In the genomic region with DNA sequence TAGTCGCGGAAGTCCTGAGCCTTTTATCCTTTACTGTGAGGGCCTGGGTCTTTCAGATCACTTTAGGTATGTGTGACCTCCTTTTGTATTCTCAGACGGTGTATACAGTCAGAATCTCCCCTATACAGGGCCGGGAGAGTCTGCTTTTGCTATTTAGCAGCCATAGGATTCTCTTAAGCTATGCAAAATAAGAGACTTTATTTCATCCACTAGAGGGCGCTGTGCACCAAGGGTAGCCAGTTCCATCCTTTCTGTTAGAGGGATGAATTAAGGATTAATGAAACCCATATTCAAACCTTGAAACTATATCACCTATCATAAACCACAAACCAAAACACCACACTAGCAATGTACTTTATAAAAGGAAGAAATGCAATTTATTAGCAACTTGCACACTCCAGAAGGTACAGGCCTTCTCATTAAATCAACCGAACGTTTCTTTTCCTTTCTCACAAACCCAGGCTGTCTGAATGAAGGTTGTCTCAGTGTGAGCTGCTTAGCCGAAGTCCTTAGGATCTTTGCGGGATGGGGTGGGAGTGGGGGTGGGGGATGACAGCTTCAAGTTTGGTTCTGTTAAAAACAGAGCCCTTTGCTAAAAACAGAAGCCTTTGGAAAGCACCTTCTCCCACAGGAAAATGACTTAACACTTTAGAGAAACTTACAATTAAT, we compare ENCODE assay signal across 10 mouse cellular contexts.
DNase-seq lines count a peak whose midpoint lies in the region; ATAC-seq and TF ChIP-seq lines count a peak whose summit lies in the region.
"Had no signal": no experiment of that assay in that cellular context is flagged by ENCODE, and none has a peak within 500 bp of the region (broad histone marks: within the 10 kb centered on the region; RNA-seq: fewer than 3 reads in every experiment).

No protein-coding gene starts in this region.

- H3K9me3 ChIP-seq in liver, embryonic 11.5 days (ENCODE audit: control insufficient read depth, low read length): no peaks in the 10 kb centered on the region
- H3K9me3 ChIP-seq in forebrain, embryonic 12.5 days: no peaks in the 10 kb centered on the region
- no peaks in the 10 kb centered on the region for H3K9me3 ChIP-seq in intestine, embryonic 15.5 days
- no peaks in the 10 kb centered on the region for H3K9me3 ChIP-seq in midbrain, postnatal 0 days (ENCODE audit: low read length)
- H3K9me3 ChIP-seq: embryonic facial prominence, embryonic 15.5 days; megakaryocyte, embryonic 14.5 days had no signal

- peak; percentile 57 for TF ChIP-seq CTCF in liver, adult 2 months (IDR thresholded peaks at IDR 0.05; ENCODE audit: low read depth, low read length)
- TF ChIP-seq CTCF in midbrain, postnatal 0 days (IDR thresholded peaks at IDR 0.05): peak; percentile 97

- H3K9ac ChIP-seq in liver, adult 2 months (ENCODE audit: low read depth, low read length): no peak overlapping the region
- no peak overlapping the region for H3K9ac ChIP-seq in liver, embryonic 11.5 days (ENCODE audit: low read depth, low read length)
- H3K9ac ChIP-seq in forebrain, embryonic 12.5 days: no peak overlapping the region
- H3K9ac ChIP-seq in intestine, embryonic 15.5 days: no peak overlapping the region
- no peak overlapping the region for H3K9ac ChIP-seq in midbrain, postnatal 0 days (replicated peaks; ENCODE audit: low read length, poor library complexity, severe bottlenecking)
- H3K9ac ChIP-seq: embryonic facial prominence, embryonic 15.5 days had no signal

- H3K4me1 ChIP-seq in liver, adult 2 months (ENCODE audit: control insufficient read depth, insufficient read depth, low read length): no peaks in the 10 kb centered on the region
- no peaks in the 10 kb centered on the region for H3K4me1 ChIP-seq in liver, embryonic 11.5 days (replicated peaks; ENCODE audit: control insufficient read depth, insufficient read depth, low read length)
- H3K4me1 ChIP-seq in forebrain, embryonic 12.5 days: no peaks in the 10 kb centered on the region
- no peaks in the 10 kb centered on the region for H3K4me1 ChIP-seq in intestine, embryonic 15.5 days (replicated peaks)
- H3K4me1 ChIP-seq in midbrain, postnatal 0 days (ENCODE audit: insufficient read depth, low read length): no peaks in the 10 kb centered on the region
- H3K4me1 ChIP-seq: embryonic facial prominence, embryonic 15.5 days; megakaryocyte, embryonic 14.5 days had no signal

- no peaks in the 10 kb centered on the region for H3K27me3 ChIP-seq in liver, adult 2 months (ENCODE audit: control insufficient read depth, insufficient read depth, low read length)
- H3K27me3 ChIP-seq in liver, embryonic 11.5 days (replicated peaks; ENCODE audit: control insufficient read depth, insufficient read depth, low read length): no peaks in the 10 kb centered on the region
- no peaks in the 10 kb centered on the region for H3K27me3 ChIP-seq in forebrain, embryonic 12.5 days
- no peaks in the 10 kb centered on the region for H3K27me3 ChIP-seq in intestine, embryonic 15.5 days (replicated peaks)
- no peaks in the 10 kb centered on the region for H3K27me3 ChIP-seq in midbrain, postnatal 0 days (ENCODE audit: insufficient read depth, low read length)
- H3K27me3 ChIP-seq: embryonic facial prominence, embryonic 15.5 days; megakaryocyte, embryonic 14.5 days had no signal

- H3K79me2 ChIP-seq in liver, adult 2 months (ENCODE audit: control insufficient read depth, insufficient read depth, low read length): no peaks in the 10 kb centered on the region

- intact Hi-C loops in left cerebral cortex, postnatal 25 days (cut with DNase I): loop anchor here (2.0 to 10.0 kb wide), 3 partner anchors 437 to 1714 kb away; no protein-coding TSS in a partner anchor

- ATAC-seq in liver, embryonic 11.5 days (replicated peaks; ENCODE audit: low FRiP score): no peak
- ATAC-seq in forebrain, embryonic 12.5 days (ENCODE audit: low FRiP score): peak; percentile 55; the same call in 1 of the 2 replicates
- ATAC-seq in intestine, embryonic 15.5 days: peak; percentile 43; the same call in 1 of the 2 replicates
- peak; percentile 56; the same call in 1 of the 2 replicates for ATAC-seq in midbrain, postnatal 0 days (ENCODE audit: low FRiP score)

- H3K27ac ChIP-seq in liver, adult 2 months (replicated peaks; ENCODE audit: insufficient read depth, low read depth, low read length): no peak overlapping the region
- no peak overlapping the region for H3K27ac ChIP-seq in liver, embryonic 11.5 days (ENCODE audit: low read depth, low read length)
- no peak overlapping the region for H3K27ac ChIP-seq in forebrain, embryonic 12.5 days
- H3K27ac ChIP-seq in intestine, embryonic 15.5 days: no peak overlapping the region
- H3K27ac ChIP-seq in midbrain, postnatal 0 days (ENCODE audit: low read depth, low read length): no peak overlapping the region
- H3K27ac ChIP-seq: embryonic facial prominence, embryonic 15.5 days had no signal

- H3K4me2 ChIP-seq in liver, embryonic 11.5 days: no peak overlapping the region
- H3K4me2 ChIP-seq in forebrain, embryonic 12.5 days: no peak overlapping the region
- no peak overlapping the region for H3K4me2 ChIP-seq in intestine, embryonic 15.5 days (replicated peaks)
- no peak overlapping the region for H3K4me2 ChIP-seq in midbrain, postnatal 0 days (ENCODE audit: low read depth, low read length, poor library complexity, severe bottlenecking)
- H3K4me2 ChIP-seq: embryonic facial prominence, embryonic 15.5 days had no signal

- WGBS in liver, adult 2 months: 41% methylated on average over 9 of the region's 9 CpGs
- WGBS in liver, embryonic 11.5 days: 36% methylated on average over 9 of the region's 9 CpGs
- WGBS in forebrain, embryonic 12.5 days: 18% methylated on average over 9 of the region's 9 CpGs
- 34% methylated on average over 9 of the region's 9 CpGs for WGBS in intestine, embryonic 15.5 days
- WGBS in midbrain, postnatal 0 days: 16% methylated on average over 9 of the region's 9 CpGs

- no peak overlapping the region for H3K4me3 ChIP-seq in liver, adult 2 months (ENCODE audit: insufficient read depth, low read depth, low read length)
- H3K4me3 ChIP-seq in liver, embryonic 11.5 days (ENCODE audit: low read depth, low read length): no peak overlapping the region
- no peak overlapping the region for H3K4me3 ChIP-seq in forebrain, embryonic 12.5 days (replicated peaks)
- H3K4me3 ChIP-seq in intestine, embryonic 15.5 days (replicated peaks): no peak overlapping the region
- H3K4me3 ChIP-seq in midbrain, postnatal 0 days (ENCODE audit: low read depth, low read length): no peak overlapping the region
- H3K4me3 ChIP-seq: embryonic facial prominence, embryonic 15.5 days; megakaryocyte, embryonic 14.5 days had no signal

- no peak for TF ChIP-seq POLR2A in liver, adult 2 months (IDR thresholded peaks at IDR 0.05; ENCODE audit: extremely low read depth, insufficient read depth, low read length)

- DNase-seq in liver, adult 2 months (ENCODE audit: extremely low read depth, low read depth, low spot score): peak; percentile 49
- no peak for DNase-seq in liver, embryonic 11.5 days (ENCODE audit: low spot score)
- peak; percentile 38 for DNase-seq in c-Kit-positive CD71-negative TER-119-negative erythroid progenitor cells, embryonic 14.5 days (ENCODE audit: low read depth)
- peak; percentile 72 for DNase-seq in left cerebral cortex, postnatal 25 days (ENCODE audit: low spot score in 2 of 2)
- peak; percentile 92 for DNase-seq in midbrain, postnatal 0 days (ENCODE audit: low spot score)
- DNase-seq in T-cell, adult 2 months (ENCODE audit: low spot score): no peak

- no peaks in the 10 kb centered on the region for H3K36me3 ChIP-seq in liver, adult 2 months (ENCODE audit: control insufficient read depth, insufficient read depth, low read length)
- H3K36me3 ChIP-seq in liver, embryonic 11.5 days (ENCODE audit: control insufficient read depth, insufficient read depth, low read length): no peaks in the 10 kb centered on the region
- H3K36me3 ChIP-seq in forebrain, embryonic 12.5 days (replicated peaks): no peaks in the 10 kb centered on the region
- no peaks in the 10 kb centered on the region for H3K36me3 ChIP-seq in intestine, embryonic 15.5 days
- no peaks in the 10 kb centered on the region for H3K36me3 ChIP-seq in midbrain, postnatal 0 days (ENCODE audit: insufficient read depth, low read length)
- H3K36me3 ChIP-seq: embryonic facial prominence, embryonic 15.5 days had no signal

Comparison
In these comparisons a context has a peak if more than half of its experiments do, and no peak if none do; other contexts are left out.
1. DNase-seq: peak in liver, adult 2 months (single experiment), c-Kit-positive CD71-negative TER-119-negative erythroid progenitor cells, embryonic 14.5 days (single experiment), left cerebral cortex, postnatal 25 days (2 of 2) and midbrain, postnatal 0 days (single experiment); none in liver, embryonic 11.5 days (single experiment) and T-cell, adult 2 months (single experiment).